Mouse (Mus musculus) forebrain, embryonic 10.5 days (tissue): ENCODE results near the gene Cmc1. TPM values are rescaled to one million over a fixed set of nuclear protein-coding genes. Genes with fewer than 3 reads are reported as not detected.

ENCODE experiments used
- DNase-seq: peaks from one replicate; pipeline ENCODE4 v3.0.0-alpha.2; 2017; ENCODE audit warnings: low spot score; ENCODE audit errors: extremely low spot score
- H3K27ac ChIP-seq: fragments of 300-500 bp; sonication (generic); 2 replicates; pipeline ENCODE4 v1.5.1; 2016; ENCODE audit warnings: mild to moderate bottlenecking
- H3K27me3 ChIP-seq: fragments of 300-500 bp; sonication (generic); 2 replicates; pipeline ENCODE4 v1.6.1; 2016; ENCODE audit warnings: mild to moderate bottlenecking; ENCODE audit not compliant: poor library complexity, severe bottlenecking
- H3K36me3 ChIP-seq: fragments of 300-500 bp; sonication (generic); replicated peaks from 2 replicates; pipeline ENCODE4 v1.6.1; 2016; ENCODE audit warnings: mild to moderate bottlenecking, moderate library complexity
- H3K4me1 ChIP-seq: fragments of 300-500 bp; sonication (generic); 2 replicates; pipeline ENCODE4 v1.6.1; 2016
- H3K4me3 ChIP-seq: fragments of 300-500 bp; sonication (generic); 2 replicates; pipeline ENCODE4 v1.5.1; 2016; ENCODE audit warnings: mild to moderate bottlenecking, moderate library complexity
- H3K9me3 ChIP-seq: fragments of 300-500 bp; sonication (generic); 2 replicates; pipeline ENCODE4 v1.6.1; 2016; ENCODE audit warnings: mild to moderate bottlenecking, moderate library complexity
- WGBS: fragments of 180-500 bp; shearing (Covaris S2); methylation state at CpG from one replicate; pipeline ENCODE4 v1.1.7; 2016; 5-methylcytosine and 5-hydroxymethylcytosine counted together
- polyA plus RNA-seq: library from polyadenylated mRNA; unstranded; fragments of >200 nt; fragmentation: Nextera tagmentation; extraction: Ambion mirVana; gene quantifications from 2 replicates; pipeline ENCODE4 v1.2.1, GENCODE M21; 2016

Cmc1 gene
- polyA plus RNA-seq, 1 experiment from 2014 or later: 32.1 TPM

- no peaks in the 10 kb centered on the region for H3K36me3 ChIP-seq
- H3K9me3 ChIP-seq: no peaks in the 10 kb centered on the region
- 98% methylated on average over 2 of the region's 2 CpGs for WGBS
Observed at GRCm38 (mm10) chr9:118101802-118102201, 48.2 kb downstream of the Cmc1 start.

GRCm38 (mm10) chr9:118100484-118100883, 49.5 kb downstream of the Cmc1 start:
- Histone ChIP-seq H3K9me3 (no peaks in the 10 kb centered on the region), H3K4me1 (peaks cover 5% of the 10 kb centered on the region; the same call in 1 of the 2 replicates), H3K27me3 (no peaks in the 10 kb centered on the region), H3K36me3 (no peaks in the 10 kb centered on the region), H3K4me3 (no peak overlapping the region), H3K27ac (no peak overlapping the region)
- DNase-seq: no peak
- WGBS: 98% methylated on average over 2 of the region's 2 CpGs

More at GRCm38 (mm10) chr9:118101802-118102201, 48.2 kb downstream of the Cmc1 start:
- Histone ChIP-seq H3K4me3 (no peak overlapping the region), H3K27ac (no peak overlapping the region), H3K27me3 (peaks cover 5% of the 10 kb centered on the region), H3K4me1 (peaks cover 6% of the 10 kb centered on the region; the same call in 1 of the 2 replicates)
- no peak for DNase-seq

- H3K27ac ChIP-seq: no peak overlapping the region
- H3K27me3 ChIP-seq: no peaks in the 10 kb centered on the region
- no peaks in the 10 kb centered on the region for H3K9me3 ChIP-seq
- no peak overlapping the region for H3K4me3 ChIP-seq
- 72% methylated on average over 4 of the region's 4 CpGs for WGBS
- H3K4me1 ChIP-seq: peaks cover 5% of the 10 kb centered on the region; the same call in 1 of the 2 replicates
- no peak for DNase-seq
- no peaks in the 10 kb centered on the region for H3K36me3 ChIP-seq
Observed at GRCm38 (mm10) chr9:118099395-118099794, 50.6 kb downstream of the Cmc1 start.

- Histone ChIP-seq H3K36me3 (no peaks in the 10 kb centered on the region), H3K4me1 (peaks cover 9% of the 10 kb centered on the region), H3K27ac (no peak overlapping the region), H3K9me3 (no peaks in the 10 kb centered on the region), H3K27me3 (no peaks in the 10 kb centered on the region), H3K4me3 (no peak overlapping the region)
- whole genome bisulfite sequencing: 81% methylated on average over 4 of the region's 4 CpGs
- DNase-seq: no peak
Observed at GRCm38 (mm10) chr9:118083834-118084233, 66.1 kb downstream of the Cmc1 start.

- DNase-seq: peak; percentile 24
- H3K9me3 ChIP-seq: no peaks in the 10 kb centered on the region
- no peaks in the 10 kb centered on the region for H3K27me3 ChIP-seq
- peak overlapping the region; percentile 32 for H3K4me3 ChIP-seq
- peak overlapping the region; percentile 49 for H3K27ac ChIP-seq
- H3K4me1 ChIP-seq: peaks cover 9% of the 10 kb centered on the region
- no peaks in the 10 kb centered on the region for H3K36me3 ChIP-seq
- 43% methylated on average over 22 of the region's 22 CpGs for WGBS
Observed at GRCm38 (mm10) chr9:118082575-118083431, 67.2 kb downstream of the Cmc1 start.

- no peak for DNase-seq
- 96% methylated on average over 3 of the region's 3 CpGs for WGBS
- Histone ChIP-seq H3K4me3 (no peak overlapping the region), H3K9me3 (no peaks in the 10 kb centered on the region), H3K27ac (no peak overlapping the region), H3K36me3 (peaks cover 20% of the 10 kb centered on the region), H3K27me3 (no peaks in the 10 kb centered on the region), H3K4me1 (no peaks in the 10 kb centered on the region)
Observed at GRCm38 (mm10) chr9:118073358-118073757, 76.6 kb downstream of the Cmc1 start.

- H3K4me3 ChIP-seq: no peak overlapping the region
- no peak overlapping the region for H3K27ac ChIP-seq
- H3K9me3 ChIP-seq: no peaks in the 10 kb centered on the region
- DNase-seq: no peak
- no peaks in the 10 kb centered on the region for H3K27me3 ChIP-seq
- H3K4me1 ChIP-seq: no peaks in the 10 kb centered on the region
- 91% methylated on average over 5 of the region's 5 CpGs for WGBS
- H3K36me3 ChIP-seq: peaks cover 32% of the 10 kb centered on the region
Observed at GRCm38 (mm10) chr9:118072101-118072500, 77.9 kb downstream of the Cmc1 start.

GRCm38 (mm10) chr9:118071337-118071736, 78.6 kb downstream of the Cmc1 start:
- Histone ChIP-seq H3K9me3 (no peaks in the 10 kb centered on the region), H3K27ac (no peak overlapping the region), H3K4me1 (no peaks in the 10 kb centered on the region), H3K4me3 (no peak overlapping the region), H3K27me3 (no peaks in the 10 kb centered on the region), H3K36me3 (peaks cover 40% of the 10 kb centered on the region)
- 80% methylated on average over 3 of the region's 3 CpGs for WGBS
- DNase-seq: no peak

- Histone ChIP-seq H3K27me3 (no peaks in the 10 kb centered on the region), H3K4me3 (no peak overlapping the region), H3K9me3 (no peaks in the 10 kb centered on the region), H3K4me1 (no peaks in the 10 kb centered on the region), H3K36me3 (peaks cover 43% of the 10 kb centered on the region), H3K27ac (no peak overlapping the region)
- WGBS: 96% methylated on average over 6 of the region's 6 CpGs
- DNase-seq: no peak
Observed at GRCm38 (mm10) chr9:118070442-118070841, 79.5 kb downstream of the Cmc1 start.

- H3K36me3 ChIP-seq: peaks cover 62% of the 10 kb centered on the region
Observed at GRCm38 (mm10) chr9:118059101-118059500, 90.9 kb downstream of the Cmc1 start.

GRCm38 (mm10) chr9:118053286-118053685, 96.7 kb downstream of the Cmc1 start:
- no peak for DNase-seq
- Histone ChIP-seq H3K36me3 (peaks cover 60% of the 10 kb centered on the region), H3K27ac (no peak overlapping the region), H3K4me3 (no peak overlapping the region), H3K9me3 (no peaks in the 10 kb centered on the region), H3K27me3 (no peaks in the 10 kb centered on the region), H3K4me1 (no peaks in the 10 kb centered on the region)
- WGBS: 51% methylated on average over 1 of the region's 1 CpGs

More at GRCm38 (mm10) chr9:118059101-118059500, 90.9 kb downstream of the Cmc1 start:
- Histone ChIP-seq H3K27me3 (no peaks in the 10 kb centered on the region), H3K9me3 (no peaks in the 10 kb centered on the region), H3K27ac (no peak overlapping the region), H3K4me1 (no peaks in the 10 kb centered on the region), H3K4me3 (no peak overlapping the region)
- WGBS: 95% methylated on average over 3 of the region's 3 CpGs
- no peak for DNase-seq

- no peak overlapping the region for H3K27ac ChIP-seq
- peaks cover 19% of the 10 kb centered on the region for H3K36me3 ChIP-seq
- 60% methylated on average over 1 of the region's 1 CpGs for WGBS
- H3K27me3 ChIP-seq: no peaks in the 10 kb centered on the region
- H3K9me3 ChIP-seq: no peaks in the 10 kb centered on the region
- H3K4me3 ChIP-seq: no peak overlapping the region
- H3K4me1 ChIP-seq: peaks cover 16% of the 10 kb centered on the region
- no peak for DNase-seq
Observed at GRCm38 (mm10) chr9:118045011-118045533, 104.9 kb downstream of the Cmc1 start.

GRCm38 (mm10) chr9:118043581-118043980, 106.4 kb downstream of the Cmc1 start:
- no peak overlapping the region for H3K27ac ChIP-seq
- peaks cover 10% of the 10 kb centered on the region for H3K36me3 ChIP-seq
- H3K27me3 ChIP-seq: no peaks in the 10 kb centered on the region
- no peak for DNase-seq
- WGBS: 96% methylated on average over 3 of the region's 3 CpGs
- H3K4me1 ChIP-seq: peaks cover 16% of the 10 kb centered on the region
- no peaks in the 10 kb centered on the region for H3K9me3 ChIP-seq
- H3K4me3 ChIP-seq: no peak overlapping the region
